Mouse (Mus musculus): ENCODE results near the gene Lat2.
A peak's percentile ranks its signal among the peaks of the same experiment; 100 is the strongest.

The Lat2 gene

GRCm38 (mm10) chr5:134614802-134615201 is at the start of gene Lat2:
Lat2 (minus strand) TSS chr5:134615025.
- DNase-seq (ENCODE audit: low spot score in 2 of 2), result peak; percentile 80 to 83

DNA sequence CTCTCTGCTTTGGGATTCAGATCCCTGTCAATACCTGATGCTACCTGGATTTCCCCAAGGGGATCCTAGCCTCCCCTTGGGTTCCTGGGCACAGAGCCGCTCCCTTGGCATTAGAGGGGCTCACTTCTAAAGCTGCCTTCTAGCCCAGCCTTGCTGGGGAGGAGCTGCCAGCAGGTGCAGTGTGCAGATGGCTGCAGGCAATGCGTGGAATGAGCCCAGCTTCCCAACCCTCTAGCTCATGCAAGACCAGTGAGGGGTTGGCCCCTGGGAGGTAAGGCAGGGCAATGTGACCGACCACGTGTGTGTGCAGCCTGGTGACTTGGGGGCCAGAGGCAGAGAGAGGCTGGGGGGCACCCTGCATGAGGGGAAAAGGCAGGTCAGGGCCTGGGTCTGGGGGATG is 41.9 kb upstream of the Lat2 start:
- DNase-seq (ENCODE audit: low spot score in 2 of 2), result no peak

GRCm38 (mm10) chr5:134652015-134652414 is 37.2 kb upstream of the Lat2 start:
- DNase-seq (ENCODE audit: low spot score in 2 of 2), result no peak

- DNase-seq (ENCODE audit: low spot score in 2 of 2), result peak; percentile 40 to 45
Observed at GRCm38 (mm10) chr5:134650926-134651325, 36.1 kb upstream of the Lat2 start.

DNA sequence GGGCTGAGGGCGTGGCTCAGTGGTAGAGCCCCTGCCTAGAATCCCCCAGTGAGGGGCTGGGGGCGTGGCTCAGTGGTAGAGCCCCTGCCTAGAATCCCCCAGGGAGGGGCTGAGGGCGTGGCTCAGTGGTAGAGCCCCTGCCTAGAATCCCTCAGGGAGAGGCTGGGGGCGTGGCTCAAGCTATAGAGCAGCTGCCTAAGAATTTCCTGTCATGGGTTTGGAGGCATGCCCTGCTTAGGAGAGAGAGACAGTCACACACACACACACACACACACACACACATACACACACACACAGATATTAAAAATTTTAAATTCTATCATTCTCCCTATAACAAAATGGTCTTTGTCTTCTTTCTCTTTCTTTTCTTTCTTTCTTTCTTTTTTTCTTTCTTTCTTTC is 34.2 kb upstream of the Lat2 start:
- peak in 1 of 2 experiments; percentile 19 for DNase-seq (ENCODE audit: low spot score in 2 of 2)

DNA sequence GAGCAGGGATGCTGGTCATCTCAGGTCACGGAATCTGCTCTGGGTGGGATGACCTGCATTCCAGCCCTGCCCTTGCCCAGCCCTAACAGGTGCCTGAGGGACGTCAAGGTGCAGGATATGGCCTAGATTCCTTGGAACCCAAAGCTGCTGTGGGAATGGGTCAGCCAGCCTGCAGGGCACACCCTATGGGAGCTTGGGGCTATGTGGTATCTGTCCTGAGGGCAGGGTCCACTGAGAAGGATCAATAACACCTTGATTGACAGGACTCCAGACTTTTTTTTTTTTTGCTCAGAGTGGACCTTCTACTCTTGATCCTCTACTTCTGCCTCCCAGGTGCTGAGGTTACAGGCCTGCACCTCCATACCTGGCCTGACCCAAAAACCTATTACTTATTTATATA is 32.6 kb upstream of the Lat2 start:
- DNase-seq (ENCODE audit: low spot score in 2 of 2), result no peak

DNA sequence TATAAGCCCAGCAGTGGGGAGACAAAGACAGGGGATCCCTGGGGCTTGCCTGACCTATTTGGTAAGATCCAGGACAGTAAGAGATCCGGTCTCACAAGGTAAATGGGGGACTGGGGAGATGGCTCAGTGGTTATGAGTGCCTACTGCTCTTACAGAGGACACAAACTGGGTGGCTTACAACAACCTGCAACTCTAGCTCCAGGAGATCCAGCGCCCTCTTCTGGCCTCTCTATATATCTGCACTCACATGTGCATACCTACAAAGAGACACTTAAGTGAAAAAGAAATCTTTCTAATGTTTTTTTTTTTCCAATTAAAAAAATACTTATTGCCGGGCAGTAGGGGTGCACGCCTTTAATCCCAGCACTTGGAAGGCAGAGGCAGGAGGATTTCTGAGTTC is 31.6 kb upstream of the Lat2 start:
- no peak for DNase-seq (ENCODE audit: low spot score in 2 of 2)

DNA sequence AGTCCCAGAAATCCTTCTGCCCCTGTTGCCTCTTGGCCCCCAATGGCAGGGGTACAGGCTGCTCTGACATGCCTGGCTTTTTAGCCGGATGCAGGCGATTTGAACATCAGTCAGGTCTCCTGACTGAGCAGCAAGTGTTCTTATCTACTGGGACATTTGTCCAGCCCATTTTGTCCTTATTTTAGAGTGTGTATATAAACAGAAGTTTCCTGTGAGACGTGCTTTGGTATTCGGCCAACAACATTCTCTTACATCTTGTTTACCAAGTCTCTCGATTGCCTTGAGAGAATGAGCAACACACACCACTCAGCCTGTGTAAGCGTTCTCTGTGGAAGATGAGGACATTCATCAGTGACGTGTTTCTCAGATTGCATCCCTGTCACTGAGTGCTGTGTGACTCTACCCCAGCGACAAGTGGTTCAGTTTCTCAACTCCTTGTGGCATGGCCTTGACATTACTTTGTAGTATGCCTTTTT is 29.9 kb upstream of the Lat2 start:
- no peak for DNase-seq (ENCODE audit: low spot score in 2 of 2)

GRCm38 (mm10) chr5:134644121-134644520 is 29.3 kb upstream of the Lat2 start:
- no peak for DNase-seq (ENCODE audit: low spot score in 2 of 2)

- DNase-seq (ENCODE audit: low spot score in 2 of 2), result no peak
Observed at GRCm38 (mm10) chr5:134640371-134640770, 25.5 kb upstream of the Lat2 start.

GRCm38 (mm10) chr5:134639269-134639682 is 24.5 kb upstream of the Lat2 start, which contains the start of gene Eif4h:
Eif4h (minus strand) TSS chr5:134639490.
- DNase-seq (ENCODE audit: low spot score in 2 of 2), result peak; percentile 96 to 97

DNA sequence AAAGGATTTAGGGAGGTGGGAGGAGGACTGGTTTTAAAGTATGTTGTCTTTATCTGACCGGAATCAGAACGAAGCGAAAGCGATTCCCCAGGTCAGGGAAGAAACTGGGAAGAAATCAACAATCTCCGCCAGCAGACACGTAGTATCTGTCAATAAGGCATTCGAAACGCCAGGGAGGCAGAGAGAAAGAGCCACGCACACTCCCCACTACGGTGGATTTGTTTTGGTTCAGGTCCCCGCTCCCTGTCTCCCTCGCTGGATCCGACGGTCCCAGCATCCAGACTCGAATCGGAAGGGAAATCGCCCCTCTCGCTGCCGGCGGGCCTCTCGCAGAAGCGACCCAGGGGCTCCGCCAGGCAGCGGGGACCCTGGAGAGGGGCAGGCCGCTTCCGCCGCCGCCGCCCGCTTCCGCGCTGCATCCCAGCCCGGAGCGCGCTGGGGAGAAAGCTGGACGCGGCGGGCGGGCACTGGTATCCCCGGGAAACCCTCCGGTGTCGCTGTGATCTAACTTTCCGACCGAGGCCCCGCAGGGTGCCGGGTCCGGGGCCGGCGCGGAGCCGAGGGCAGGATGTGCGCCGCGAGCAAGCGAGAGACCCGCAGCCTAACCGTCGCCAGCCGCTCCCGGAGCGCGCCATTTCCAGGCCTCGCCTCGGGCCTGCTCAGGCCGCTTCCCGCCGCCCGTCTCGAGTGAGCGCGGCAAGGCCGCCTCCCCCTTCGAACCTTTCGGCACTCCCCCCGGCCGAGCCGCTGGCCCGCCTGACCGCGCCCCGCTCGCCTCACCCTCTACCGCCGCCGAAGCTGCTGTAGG is 23.8 kb upstream of the Lat2 start:
- DNase-seq (ENCODE audit: low spot score in 2 of 2), result no peak

GRCm38 (mm10) chr5:134637820-134638367 is 23.1 kb upstream of the Lat2 start:
- no peak for DNase-seq (ENCODE audit: low spot score in 2 of 2)

DNA sequence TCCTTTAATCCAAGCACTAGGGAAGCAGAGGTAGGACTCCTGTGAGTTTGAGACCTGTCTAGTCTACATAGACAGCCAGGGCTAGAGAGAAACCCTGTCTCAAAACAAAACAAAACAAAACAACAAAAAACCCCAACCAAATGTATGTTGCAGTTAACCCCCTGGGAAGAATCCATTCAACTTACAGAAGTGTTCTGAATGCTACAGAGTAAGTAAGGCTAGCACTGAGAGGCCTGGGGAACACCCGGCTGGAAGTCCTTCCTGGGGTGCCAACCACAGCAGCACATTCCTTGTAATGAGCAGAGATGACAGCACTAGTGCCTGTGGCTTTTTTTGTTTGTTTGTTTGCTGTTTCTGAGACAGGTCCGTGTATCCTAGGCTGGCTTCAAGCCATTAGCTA is 18.0 kb upstream of the Lat2 start:
- no peak for DNase-seq (ENCODE audit: low spot score in 2 of 2)

GRCm38 (mm10) chr5:134630835-134631234 is 16.0 kb upstream of the Lat2 start:
- no peak for DNase-seq (ENCODE audit: low spot score in 2 of 2)

- no peak for DNase-seq (ENCODE audit: low spot score in 2 of 2)
Observed at GRCm38 (mm10) chr5:134629508-134629907, 14.7 kb upstream of the Lat2 start.

GRCm38 (mm10) chr5:134622069-134622468 is 7.2 kb upstream of the Lat2 start:
- no peak for DNase-seq (ENCODE audit: low spot score in 2 of 2)

DNA sequence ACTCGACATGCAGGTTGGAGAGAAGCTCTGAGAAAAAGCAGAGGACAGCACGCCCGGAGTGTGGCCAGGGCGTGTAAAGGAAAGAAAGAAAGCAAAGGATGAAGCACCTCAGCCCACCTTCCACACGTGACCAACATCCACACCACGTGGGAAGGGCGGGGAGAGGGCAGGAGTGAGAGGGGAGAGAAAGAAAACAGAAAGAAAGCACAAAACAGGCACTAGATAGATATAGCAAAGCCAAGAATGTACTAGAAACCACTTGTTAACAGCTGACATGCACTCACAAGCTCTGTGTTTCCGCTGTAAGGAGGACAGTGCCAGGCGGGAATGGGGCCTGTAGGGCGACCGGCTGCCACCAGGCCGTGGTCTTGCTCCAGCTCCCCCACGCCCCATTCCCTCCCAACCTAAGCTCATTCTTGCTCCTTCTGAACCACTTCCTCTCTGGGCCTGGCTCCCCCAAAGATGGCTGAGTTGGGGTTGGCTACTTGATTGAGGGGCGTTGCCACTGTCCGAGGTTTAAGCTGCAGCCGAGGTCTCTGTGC is 6.3 kb upstream of the Lat2 start:
- no peak for DNase-seq (ENCODE audit: low spot score in 2 of 2)

DNA sequence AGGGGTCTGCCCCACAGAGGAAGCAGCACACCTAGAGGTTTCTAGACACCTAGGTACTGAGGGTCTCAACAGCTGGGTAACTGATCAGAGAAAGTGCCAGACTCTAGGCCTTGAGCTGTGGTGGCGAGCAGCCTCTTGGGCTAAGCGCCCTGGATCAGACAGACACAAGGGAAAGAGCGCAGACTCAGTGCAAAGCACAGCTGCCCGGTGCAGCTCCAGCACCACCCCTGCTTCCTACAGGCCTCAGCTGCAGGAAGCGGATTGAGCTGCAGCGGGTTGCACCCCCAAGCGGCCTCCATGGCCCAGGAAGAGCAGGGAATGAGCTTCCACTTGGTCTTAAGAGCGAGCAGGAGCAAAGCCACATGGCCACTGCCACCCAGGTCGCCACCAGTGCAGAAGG is 5.6 kb upstream of the Lat2 start:
- DNase-seq (ENCODE audit: low spot score in 2 of 2), result no peak

- DNase-seq (ENCODE audit: low spot score in 2 of 2), result peak; percentile 67 to 72
Observed at GRCm38 (mm10) chr5:134617071-134617470, 2.2 kb upstream of the Lat2 start.

GRCm38 (mm10) chr5:134615780-134616179 is 955 bp upstream of the Lat2 start:
- DNase-seq (ENCODE audit: low spot score in 2 of 2), result no peak

- peak in 1 of 2 experiments; percentile 22 for DNase-seq (ENCODE audit: low spot score in 2 of 2)
Observed at GRCm38 (mm10) chr5:134615380-134615779, 555 bp upstream of the Lat2 start.

- DNase-seq (ENCODE audit: low spot score in 2 of 2), result no peak
Observed at GRCm38 (mm10) chr5:134614296-134614695, 529 bp downstream of the Lat2 start.

Measured in spleen, postnatal 36 days (tissue).